Mouse (Mus musculus) adrenal gland, postnatal 10 days (tissue): ENCODE measurements around the gene Pde4a. TPM values are rescaled to one million over a fixed set of nuclear protein-coding genes. Genes with fewer than 3 reads are reported as not detected.
"Not testable (repeated sequence)": the region's sequence is repeated elsewhere in the genome, so short reads cannot be mapped to it uniquely, and the experiment has no call there.

Experiments
- DNase-seq: peaks from one replicate; pipeline ENCODE4 v3.0.0; 2021; ENCODE audit warnings: mixed read lengths
- total RNA-seq, 2 experiments: library from RNA; stranded (reverse); gene quantifications; 2 replicates each; pipeline ENCODE4 v1.2.3; 2021

The Pde4a gene
- total RNA-seq, 2 experiments from 2014 or later, result 22.7 to 31.5 TPM

DNA sequence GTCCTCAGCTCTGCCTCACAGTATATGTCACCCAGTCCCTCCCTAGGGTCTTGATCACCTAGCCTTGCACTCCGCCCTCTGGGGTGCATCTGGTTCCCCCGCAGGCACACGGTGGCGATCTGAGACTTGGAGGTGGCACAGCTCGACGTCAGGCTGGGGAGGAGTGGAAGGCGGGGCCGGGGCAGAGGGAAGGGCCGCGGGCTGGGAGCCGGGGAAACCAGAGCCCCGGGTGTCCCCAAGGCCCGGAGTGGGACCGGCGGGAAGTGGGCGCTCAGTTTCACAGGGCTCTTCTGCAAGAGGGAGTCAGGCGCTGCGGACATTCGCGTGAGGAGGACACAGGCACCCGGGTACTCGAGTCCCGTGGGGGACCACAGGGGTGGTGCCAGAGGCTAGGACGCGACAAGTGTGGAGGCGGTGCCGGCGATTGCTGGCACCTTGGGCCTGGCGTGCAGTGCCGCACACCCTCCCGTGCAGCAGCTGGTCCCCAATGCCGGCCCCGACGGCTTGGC, 18.4 kb downstream of the Pde4a start:
- DNase-seq, result peak; percentile 87

DNA sequence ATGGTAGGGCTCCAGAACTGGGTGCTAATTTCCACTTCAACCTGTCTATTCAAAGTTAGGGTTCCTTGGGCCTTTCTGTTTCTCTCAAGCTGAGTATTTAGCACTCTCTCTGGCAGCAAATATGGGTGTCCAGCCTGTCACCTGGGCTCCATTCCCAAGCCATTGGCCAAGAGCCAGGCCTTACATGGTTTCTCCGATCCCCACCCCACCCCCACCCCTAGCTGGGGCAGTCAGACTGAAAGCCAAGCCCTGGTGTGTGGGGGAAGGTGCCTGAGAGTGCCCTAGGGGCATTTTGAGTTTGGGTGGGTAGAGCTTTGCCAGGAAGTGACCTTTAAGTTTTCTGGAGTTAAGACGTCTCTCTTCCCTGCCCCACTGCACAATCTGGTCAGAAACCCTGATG, 19.2 kb downstream of the Pde4a start:
- DNase-seq, result peak; percentile 84

DNA sequence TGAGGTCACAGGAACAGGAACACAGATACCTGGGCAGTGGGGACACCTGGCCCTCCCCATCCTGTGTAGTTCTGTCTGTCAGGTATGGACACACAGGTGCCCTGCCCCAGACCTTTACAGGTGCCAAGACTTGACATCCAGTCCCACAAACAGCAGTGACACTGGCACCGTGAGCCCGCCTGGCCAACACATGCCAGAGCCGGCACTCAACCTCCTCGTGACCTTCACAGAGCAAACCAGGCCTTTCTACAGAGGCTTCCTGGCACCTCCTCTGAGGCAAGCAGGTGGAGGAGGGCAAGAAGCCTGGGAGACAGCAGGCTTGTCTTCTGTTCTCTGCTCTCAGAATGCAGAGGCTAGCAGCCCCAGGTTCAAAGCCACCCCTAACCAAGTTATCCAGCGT, 19.9 kb downstream of the Pde4a start:
- DNase-seq, result no peak

DNA sequence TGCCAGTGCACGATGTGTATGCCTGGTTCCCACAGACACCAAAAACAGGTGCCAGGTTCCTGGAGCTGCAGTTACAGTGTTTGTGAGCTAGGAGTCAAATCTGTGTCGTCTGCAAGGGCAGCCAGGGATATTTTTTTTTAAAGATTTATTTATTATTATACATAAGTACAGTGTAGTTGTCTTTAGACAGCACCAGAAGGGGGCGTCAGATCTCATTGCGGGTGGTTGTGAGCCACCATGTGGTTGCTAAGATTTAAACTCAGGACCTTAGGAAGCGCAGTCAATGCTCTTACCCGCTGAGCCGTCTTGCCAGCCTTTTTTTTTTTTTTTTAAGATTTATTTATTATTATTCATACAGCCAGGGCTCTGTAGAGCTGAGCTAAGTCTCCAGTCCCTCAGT, 24.4 kb downstream of the Pde4a start:
- no peak for DNase-seq

DNA sequence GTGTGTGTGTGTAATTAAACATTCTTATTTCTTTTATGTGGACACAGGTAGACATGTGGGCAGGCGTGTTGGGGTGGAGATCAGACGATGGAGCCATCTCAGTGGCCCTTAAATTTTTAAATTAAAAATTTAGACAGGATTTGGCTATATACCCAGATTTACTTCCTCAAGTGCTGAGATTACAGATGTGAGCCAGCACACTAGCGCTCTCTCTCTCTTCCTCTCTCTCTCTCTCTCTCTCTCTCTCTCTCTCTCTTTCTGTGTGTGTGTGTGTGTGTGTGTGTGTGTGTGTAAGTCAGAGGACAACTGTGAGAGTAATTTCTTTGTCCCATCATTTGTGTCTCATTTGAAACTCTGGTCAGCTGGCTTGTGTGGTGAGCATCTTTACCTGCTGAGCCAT, 25.2 kb downstream of the Pde4a start:
- DNase-seq, result no peak

DNA sequence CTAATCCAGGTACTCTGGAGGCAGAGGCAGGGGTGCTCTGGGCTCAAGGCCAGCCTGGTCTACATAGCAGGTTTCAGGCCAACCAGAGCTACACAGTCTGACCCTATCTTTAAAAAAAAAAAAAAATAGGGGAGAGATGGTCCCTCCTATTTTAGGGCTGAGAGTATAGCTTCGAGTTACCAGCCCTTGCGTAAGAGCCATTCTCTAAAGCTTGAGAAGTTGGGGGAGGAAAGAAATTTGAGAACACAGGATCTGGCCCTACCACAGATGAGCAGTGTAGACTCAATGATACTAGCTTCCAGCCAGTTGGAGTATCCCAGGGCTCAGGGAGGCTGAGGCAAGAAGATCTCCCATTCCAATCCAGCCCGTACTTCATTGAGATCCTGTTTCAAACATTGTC, 28.3 kb downstream of the Pde4a start:
- DNase-seq, result no peak

DNA sequence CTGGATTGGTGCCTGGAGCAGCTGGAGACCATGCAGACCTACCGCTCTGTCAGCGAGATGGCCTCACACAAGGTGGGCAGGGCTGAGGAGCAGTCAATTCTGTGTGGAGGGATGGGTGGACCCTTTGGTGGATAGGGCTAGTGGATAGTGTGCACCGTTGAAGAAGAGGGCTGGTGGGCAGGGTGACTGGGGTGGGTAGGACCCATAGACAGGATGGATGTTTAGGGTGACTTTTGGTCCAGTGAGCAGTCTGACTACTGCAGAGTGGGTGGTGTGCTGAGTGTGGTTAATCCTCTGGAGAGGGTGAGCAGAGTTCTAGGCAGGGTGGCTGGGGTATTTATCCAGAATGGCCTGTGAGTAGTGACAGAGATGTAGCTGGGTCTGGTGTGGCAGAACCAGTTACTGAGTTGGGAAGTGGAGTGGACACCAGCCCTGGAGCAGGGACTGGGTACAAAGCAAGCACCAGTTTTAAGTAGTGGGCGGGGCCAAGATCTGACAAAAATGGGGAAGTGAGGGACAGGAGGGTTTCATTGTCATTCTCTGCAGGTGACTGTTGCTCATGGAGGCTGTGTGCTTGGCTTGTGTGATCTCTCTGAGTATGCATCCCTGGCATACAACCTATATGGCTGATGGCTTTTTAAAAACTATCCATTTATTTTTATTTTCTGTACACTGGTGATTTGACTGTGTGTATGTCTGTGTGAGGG, 29.4 kb downstream of the Pde4a start:
- no peak for DNase-seq

DNA sequence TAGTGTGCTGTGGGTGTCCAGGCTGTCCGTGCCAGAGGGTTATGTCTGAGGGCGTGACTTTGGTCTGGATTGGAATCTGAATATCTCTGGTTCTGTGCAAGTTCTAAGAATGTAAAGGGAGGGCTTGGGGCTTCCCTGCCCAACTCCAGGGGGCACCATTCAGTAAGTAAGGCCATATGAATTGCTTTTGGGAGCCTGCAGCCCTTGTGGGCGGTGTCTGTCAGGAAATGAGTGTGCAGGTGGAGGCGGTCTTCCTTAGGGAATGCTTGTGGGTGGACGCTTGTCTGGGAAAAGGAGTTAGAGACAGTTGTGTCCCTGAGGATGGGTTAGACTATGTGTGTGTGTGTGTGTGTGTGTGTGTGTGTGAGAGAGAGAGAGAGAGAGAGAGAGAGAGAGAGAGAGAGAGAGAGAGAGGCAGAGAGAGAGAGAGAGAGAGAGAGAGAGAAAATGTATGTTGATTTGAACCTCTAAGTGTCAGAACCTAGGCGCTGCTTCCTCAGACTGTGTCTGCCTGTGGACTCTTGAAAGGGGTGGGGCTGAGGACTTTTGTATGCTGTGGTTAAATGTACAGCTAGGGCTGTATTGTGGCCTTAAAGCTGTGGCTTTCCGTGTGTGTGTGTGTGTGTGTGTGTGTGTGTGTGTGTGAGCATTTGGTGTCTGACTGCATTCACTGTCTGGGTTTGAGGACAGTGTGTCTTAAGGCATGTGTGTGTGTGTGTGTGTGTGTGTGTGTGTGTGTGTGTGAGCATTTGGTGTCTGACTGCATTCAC, 30.4 kb downstream of the Pde4a start:
- not testable (repeated sequence) for DNase-seq

DNA sequence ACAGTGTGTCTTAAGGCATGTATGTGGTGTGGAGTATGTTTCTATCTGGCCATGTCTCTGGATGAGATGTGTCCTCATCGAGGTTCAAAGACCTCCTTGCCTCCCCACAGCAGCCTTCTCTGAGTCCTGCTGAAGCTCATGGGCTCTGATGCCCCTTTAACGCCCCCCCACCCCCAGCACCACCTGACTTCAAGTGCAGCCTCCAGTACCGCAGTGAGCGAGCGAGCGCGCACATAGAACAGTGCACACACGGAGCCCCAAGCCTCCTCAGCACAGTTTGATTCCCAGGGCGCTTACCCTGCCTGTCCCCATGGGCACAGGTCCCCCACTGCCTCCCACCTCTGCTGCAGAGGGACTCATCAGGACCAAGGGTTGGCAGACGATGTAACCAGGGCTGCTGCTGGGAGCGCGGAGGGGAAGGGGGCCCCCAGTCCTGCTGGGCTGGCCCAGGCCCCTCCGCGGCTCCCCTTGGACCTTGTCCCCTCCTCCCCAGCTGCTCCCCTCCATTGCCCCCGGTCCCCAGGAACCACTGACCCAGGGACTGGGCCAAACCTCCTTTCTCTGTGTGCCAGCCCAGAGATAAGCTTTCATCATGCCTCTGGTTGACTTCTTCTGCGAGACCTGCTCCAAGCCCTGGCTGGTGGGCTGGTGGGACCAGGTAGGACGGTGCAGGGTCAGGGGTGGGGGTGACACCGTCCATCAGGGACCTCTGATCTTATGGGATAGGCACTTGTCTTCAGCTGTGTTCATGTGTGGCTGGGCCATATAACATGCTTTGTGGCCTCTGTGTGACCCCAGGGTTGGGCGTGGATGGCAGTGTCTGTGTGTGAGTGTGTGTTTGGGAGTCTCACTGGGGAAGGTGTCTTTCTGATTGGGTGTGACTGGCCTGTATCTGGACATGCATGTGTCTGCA, 31.3 kb downstream of the Pde4a start:
- no peak for DNase-seq

DNA sequence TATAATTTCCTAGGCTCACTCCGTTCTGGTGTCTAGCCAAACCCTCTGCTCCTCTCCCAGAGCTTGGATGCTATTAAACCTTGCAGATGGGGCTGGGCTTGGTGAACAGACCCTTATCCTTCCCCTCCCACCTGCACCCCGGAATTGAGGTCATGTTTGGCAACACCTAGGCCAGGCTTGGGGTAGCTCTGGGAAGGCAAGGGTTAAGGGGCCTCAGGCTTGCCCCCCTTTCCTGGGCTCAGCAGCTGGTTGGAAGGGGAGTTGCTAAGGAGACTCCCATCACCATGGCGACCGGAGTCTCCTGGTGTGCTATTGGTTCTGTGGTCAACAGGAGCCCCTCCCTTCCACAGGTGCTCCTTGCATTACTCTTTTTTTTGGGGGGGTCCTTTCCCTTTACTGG, 32.5 kb downstream of the Pde4a start:
- DNase-seq, result no peak

DNA sequence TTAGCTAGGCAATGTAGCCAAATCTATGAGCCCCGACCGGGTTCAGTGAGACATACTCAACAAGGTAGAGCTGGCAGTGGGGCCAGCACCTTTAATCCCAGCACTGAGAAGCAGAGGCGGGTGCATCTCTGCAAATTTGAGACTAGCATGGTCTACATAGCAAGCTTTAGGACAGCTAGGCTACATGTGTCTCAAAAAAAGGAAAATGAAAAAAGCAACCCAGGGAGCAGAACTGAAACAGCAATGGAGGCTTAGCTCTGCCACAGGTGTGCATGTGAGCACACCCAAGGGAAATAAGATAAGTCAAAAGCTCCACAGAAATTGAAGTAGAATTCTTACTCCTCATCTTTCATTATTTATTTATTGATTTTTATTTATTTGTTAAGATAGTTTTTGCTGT, 33.4 kb downstream of the Pde4a start:
- no peak for DNase-seq

DNA sequence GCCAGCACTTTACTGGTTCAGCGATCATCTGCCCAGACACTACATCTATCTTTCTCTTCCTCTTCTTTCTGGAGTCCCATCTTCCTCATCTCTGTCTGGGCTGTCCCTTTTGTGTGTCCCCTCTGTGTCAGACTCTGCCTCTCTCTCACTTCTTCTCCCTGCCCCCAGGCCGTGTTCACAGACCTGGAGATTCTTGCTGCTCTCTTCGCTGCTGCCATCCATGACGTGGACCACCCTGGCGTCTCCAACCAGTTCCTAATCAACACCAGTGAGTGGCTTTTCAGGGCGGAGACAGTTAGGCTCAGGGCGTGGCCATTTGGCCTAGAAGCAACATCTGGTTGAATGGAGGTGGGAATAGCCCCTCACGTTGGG, 38.6 kb downstream of the Pde4a start:
- no peak for DNase-seq

DNA sequence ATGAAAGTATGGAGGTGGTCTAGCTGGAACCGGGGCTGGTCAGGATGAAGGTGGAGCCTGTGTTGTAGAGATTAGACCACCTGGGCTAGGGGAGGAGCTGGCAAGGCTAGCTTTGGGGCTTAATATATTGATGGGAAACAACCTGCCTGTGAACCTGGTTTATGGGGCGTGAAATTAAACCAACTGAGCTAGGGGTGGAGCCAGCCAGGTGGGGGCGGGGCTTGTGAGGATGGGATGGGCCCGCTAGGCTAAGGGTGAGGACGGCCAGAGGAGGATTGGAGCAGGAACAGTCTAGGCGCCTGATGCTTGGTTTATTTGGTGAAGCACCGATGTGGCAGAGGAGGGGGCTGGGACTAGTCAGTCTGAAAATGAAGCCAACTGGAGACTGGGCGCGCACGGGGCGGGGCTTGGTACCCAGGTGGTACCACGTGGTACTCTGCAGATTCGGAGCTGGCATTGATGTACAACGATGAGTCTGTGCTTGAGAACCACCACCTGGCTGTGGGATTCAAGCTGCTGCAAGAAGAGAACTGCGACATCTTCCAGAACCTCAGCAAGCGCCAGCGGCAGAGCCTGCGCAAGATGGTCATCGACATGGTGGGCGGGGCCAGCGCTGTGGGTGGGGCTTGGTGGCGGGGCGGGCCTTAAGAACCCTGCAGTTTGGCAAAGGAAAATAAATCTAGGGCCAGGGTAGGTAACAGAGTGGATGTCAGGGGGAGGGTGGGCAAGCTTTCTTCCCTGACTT, 39.2 kb downstream of the Pde4a start:
- DNase-seq, result no peak

DNA sequence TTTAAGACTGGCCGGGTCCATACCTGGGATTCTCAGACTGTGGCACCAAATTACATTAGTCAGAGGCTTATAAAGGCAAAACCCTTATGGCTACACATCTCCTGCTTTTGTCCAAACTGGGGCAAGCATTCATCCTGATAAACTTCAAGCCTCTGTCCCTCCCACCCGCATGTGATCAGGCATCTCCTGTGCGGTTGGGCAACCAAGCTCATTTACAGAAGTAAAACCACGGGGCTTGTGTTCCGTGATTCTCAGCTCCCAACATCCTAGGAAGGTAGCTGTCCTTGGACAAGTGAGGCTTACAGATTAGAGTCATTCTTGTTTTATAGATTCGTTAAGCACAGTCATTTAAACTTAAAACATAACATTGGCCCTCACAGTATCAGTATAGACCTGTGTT, 41.3 kb downstream of the Pde4a start:
- DNase-seq, result no peak

DNA sequence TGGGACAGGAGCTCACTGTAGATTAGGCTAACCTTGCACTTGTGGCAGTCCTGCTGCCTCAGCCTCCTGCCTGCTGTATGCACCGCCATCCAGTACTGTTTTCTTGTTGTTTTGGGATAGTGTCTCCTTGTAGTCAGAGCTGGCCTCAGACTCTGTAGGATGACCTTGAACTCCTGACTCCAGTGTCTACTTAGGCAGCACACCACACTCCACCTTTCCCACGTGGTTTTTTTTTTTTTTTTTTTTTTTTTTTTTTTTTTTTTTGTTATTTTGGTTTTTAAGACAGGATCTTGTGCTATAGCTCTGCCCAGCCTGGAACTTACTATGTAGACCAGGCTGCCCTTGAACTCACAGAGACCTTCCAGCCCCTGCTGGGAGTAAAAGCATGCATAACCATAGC, 43.1 kb downstream of the Pde4a start:
- DNase-seq, result no peak

DNA sequence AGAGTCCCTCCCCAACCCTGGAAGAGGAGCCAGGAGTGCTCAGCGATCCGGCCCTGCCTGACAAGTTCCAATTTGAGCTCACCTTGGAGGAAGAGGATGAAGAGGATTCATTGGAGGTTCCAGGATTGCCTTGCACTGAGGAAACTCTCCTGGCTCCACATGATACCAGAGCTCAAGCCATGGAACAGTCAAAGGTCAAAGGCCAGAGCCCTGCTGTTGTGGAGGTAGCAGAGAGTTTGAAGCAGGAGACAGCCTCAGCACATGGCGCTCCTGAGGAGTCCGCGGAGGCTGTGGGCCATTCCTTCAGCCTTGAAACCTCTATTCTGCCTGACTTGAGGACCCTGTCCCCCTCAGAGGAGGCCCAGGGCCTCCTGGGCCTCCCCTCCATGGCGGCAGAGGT, 45.3 kb downstream of the Pde4a start:
- no peak for DNase-seq

DNA sequence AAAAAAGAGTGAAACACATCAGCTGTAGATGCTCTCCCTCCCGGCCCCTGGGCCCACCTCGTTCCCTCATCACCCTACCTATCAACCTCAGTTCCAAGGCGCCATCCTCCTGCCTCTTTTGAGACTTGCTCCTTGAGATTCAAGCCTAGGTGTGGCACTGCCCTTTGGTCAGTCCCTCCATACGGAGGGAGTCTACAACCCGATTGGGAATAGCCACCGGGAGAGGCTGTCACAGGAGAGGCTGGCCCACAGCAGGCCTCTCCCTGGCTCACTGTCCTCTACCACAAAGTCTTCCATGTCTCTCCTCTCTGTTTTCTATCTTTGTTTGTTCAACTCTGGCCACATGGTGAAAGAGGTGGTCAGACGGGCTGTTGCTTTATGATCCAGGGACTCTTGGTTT, 46.1 kb downstream of the Pde4a start:
- DNase-seq, result no peak

DNA sequence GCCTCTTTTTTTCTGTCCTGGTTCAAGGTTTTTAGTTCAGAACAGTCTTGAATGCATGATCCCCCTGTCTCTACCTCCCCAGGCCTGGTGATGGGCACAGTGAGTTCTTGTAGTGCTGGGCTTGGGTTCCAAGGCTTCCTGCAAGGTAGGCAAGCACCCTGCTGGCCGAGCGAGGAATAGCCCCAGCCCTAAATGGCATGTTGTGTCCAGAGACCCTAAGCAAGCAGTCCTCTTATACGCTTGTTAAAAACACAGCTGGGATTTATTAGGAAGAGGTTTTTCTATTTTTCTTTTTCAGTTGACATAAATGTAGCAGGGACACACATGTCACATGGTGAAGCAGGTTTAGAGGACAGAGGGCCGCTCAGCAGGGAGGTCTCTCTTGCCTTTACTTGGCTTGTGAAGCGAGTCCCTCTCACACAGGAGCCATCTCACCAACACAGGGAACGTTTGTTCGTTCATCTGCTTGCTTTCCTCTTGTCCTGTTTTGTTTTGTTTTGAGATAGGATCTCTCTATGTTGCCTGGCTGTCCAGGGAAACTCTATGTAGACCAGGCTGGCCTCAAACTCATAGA, 48.2 kb downstream of the Pde4a start:
- DNase-seq, result no peak

DNA sequence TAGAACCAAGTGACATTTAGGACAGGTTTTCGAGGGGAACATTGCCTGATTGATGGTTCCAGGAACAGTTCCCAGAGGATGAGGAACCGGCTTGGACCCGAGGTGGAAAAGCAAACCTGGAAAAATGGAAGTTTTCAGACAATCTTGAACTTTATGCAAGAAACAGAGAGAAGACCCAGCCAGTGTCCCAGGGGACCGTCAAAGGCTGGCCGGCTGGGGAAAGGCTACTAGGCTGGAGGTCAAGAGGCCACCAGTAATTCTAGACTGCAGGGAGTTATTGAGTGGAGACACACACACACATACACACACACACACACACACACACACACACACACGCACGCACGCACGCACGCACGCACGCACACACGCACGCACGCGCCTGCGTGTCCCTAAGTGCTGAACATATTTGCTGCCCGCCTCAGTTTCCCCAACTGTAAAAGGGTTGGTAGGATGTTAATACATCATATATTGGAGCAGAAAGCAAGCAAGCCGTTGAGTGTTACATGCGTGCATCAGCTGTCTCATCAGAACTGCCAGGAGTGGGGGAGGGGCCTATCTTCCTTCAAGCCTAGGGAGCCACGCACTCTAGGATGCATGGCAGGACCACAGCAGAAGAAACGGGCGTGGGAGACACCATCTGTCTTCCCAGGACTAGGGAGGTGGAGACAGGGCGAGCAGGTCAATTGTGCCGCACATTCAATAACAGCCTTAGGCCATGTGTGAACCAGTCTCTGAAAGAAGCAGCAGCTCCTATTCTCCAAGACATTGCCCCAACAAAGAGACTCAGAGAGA, 50.7 kb downstream of the Pde4a start:
- peak; percentile 49 for DNase-seq

DNA sequence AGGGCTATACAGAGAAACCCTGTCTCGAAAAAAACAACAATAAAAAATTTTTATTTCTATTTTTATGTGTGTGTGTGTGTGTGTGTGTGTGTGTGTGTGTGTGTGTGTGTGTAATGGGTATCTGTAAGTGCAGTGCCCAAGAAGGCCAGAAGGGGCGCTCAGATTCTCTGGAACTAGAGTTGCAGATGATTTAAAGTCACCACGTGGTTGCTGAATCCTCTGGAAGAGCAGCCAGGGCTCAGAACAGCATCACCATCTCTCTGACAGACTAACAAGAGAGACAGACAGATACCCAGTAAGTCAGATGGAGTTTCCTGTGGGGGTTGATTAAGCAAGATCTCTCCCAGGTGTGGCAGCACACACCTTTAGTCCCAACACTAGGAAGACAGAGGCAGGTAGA, 54.3 kb downstream of the Pde4a start:
- no peak for DNase-seq
